Mouse (Mus musculus): ENCODE results near the gene Wfikkn2.

GRCm38 (mm10) chr11:94244385-94244784 lies 1.4 kb downstream of the Wfikkn2 start:
- no peak for TF ChIP-seq CTCF (IDR thresholded peaks at IDR 0.05; ENCODE audit: control insufficient read depth, insufficient read depth, insufficient read length)
- TF ChIP-seq USF1 (IDR thresholded peaks at IDR 0.05; ENCODE audit: low read depth) = no peak
- no peak for TF ChIP-seq MYOD1 (IDR thresholded peaks at IDR 0.05; ENCODE audit: control insufficient read depth, insufficient read length, low read depth)
- TF ChIP-seq MAX (IDR thresholded peaks at IDR 0.05) = no peak
- no peak for TF ChIP-seq MYOG (IDR thresholded peaks at IDR 0.05; ENCODE audit: control insufficient read depth, extremely low read depth, insufficient read length)
